Mouse (Mus musculus): ENCODE data around the gene Dera. TPM values are rescaled to one million over a fixed set of nuclear protein-coding genes. Genes with fewer than 3 reads are reported as not detected.

Gene Dera
- total RNA-seq, 4 experiments from 2014 or later: 6.7 to 10.7 (median 8.3) TPM

- DNase-seq (ENCODE audit: low spot score in 2 of 2): no peak
These were observed 132.0 kb downstream of the Dera start for GRCm38 (mm10) chr6:137886210-137886979.

- DNase-seq (ENCODE audit: low spot score in 2 of 2): no peak
These were observed 132.9 kb downstream of the Dera start for GRCm38 (mm10) chr6:137887258-137887657.

- DNase-seq (ENCODE audit: low spot score in 2 of 2): no peak
These were observed 143.3 kb downstream of the Dera start for GRCm38 (mm10) chr6:137897671-137898070.

- no peak for DNase-seq (ENCODE audit: low spot score in 2 of 2)
These were observed 146.9 kb downstream of the Dera start for GRCm38 (mm10) chr6:137901255-137901654.

Other genes with a start within 250 kb of the Dera start
- 1 to 10 TPM; 2.4 to 3.9 (median 3.4) TPM for gene Eps8, start 99.7 kb upstream of the Dera start, total RNA-seq (2022)
- gene Strap, start 19.5 kb upstream of the Dera start, total RNA-seq (2022): 10 to 100 TPM; 84.3 to 91.2 (median 88.7) TPM